In genomic region chr8:87847796-87848195, GRCm38 (mm10) we compare ENCODE assay signal across 10 mouse cellular contexts.
DNase-seq lines count a peak whose midpoint lies in the region; ATAC-seq and TF ChIP-seq lines count a peak whose summit lies in the region.
"Had no signal": no experiment of that assay in that cellular context is flagged by ENCODE, and none has a peak within 500 bp of the region (broad histone marks: within the 10 kb centered on the region; RNA-seq: fewer than 3 reads in every experiment).

No protein-coding gene starts in this region.

- WGBS in hindbrain, embryonic 15.5 days: 65% methylated on average over 6 of the region's 6 CpGs
- 90% methylated on average over 6 of the region's 6 CpGs for WGBS in hindbrain, embryonic 11.5 days
- WGBS in heart, postnatal 0 days: 49% methylated on average over 6 of the region's 6 CpGs

- ATAC-seq in hindbrain, embryonic 15.5 days (ENCODE audit: low FRiP score, low read depth): no peak
- ATAC-seq in hindbrain, embryonic 11.5 days (ENCODE audit: low FRiP score): no peak
- ATAC-seq in heart, postnatal 0 days (ENCODE audit: insufficient read depth, low read depth): peak; percentile 57

- H3K36me3 ChIP-seq in hindbrain, embryonic 15.5 days: no peaks in the 10 kb centered on the region
- H3K36me3 ChIP-seq in hindbrain, embryonic 11.5 days (ENCODE audit: control insufficient read depth, insufficient read depth, low read length): peaks cover 5% of the 10 kb centered on the region; the same call in 1 of the 2 replicates
- H3K36me3 ChIP-seq in heart, postnatal 0 days (replicated peaks; ENCODE audit: control insufficient read depth, insufficient read depth, low read length): no peaks in the 10 kb centered on the region

- no peak for TF ChIP-seq EP300 in heart, postnatal 0 days (IDR thresholded peaks at IDR 0.05; ENCODE audit: low read depth)

- no peak for TF ChIP-seq CTCF in heart, postnatal 0 days (IDR thresholded peaks at IDR 0.05; ENCODE audit: low read depth)

- no peaks in the 10 kb centered on the region for H3K9me3 ChIP-seq in hindbrain, embryonic 15.5 days
- no peaks in the 10 kb centered on the region for H3K9me3 ChIP-seq in hindbrain, embryonic 11.5 days (ENCODE audit: control insufficient read depth, low read length)
- H3K9me3 ChIP-seq in heart, postnatal 0 days (replicated peaks; ENCODE audit: control insufficient read depth, low read length): no peaks in the 10 kb centered on the region

- H3K4me2 ChIP-seq in hindbrain, embryonic 15.5 days: no peak overlapping the region
- no peak overlapping the region for H3K4me2 ChIP-seq in hindbrain, embryonic 11.5 days (replicated peaks; ENCODE audit: low read depth, low read length)
- no peak overlapping the region for H3K4me2 ChIP-seq in heart, postnatal 0 days (ENCODE audit: low read depth, low read length)

- DNase-seq in hindbrain, embryonic 11.5 days (ENCODE audit: low spot score): no peak
- peak; percentile 71 for DNase-seq in Muller cell, postnatal 12 days (ENCODE audit: inconsistent ontology term)
- peak; percentile 62 to 68 for DNase-seq in cerebellum, postnatal 10 days
- peak; percentile 30 for DNase-seq in heart, postnatal 0 days (ENCODE audit: low spot score)
- DNase-seq in adrenal gland, adult (ENCODE audit: inconsistent age in 2 of 2, low spot score in 1 of 2): no peak
- DNase-seq in spleen, postnatal 4 days (ENCODE audit: low spot score in 2 of 2): no peak
- no peak for DNase-seq in yolk sac, embryonic 10.5 days (ENCODE audit: low spot score)
- DNase-seq: kidney, postnatal 4 days had no signal

- H3K9ac ChIP-seq in hindbrain, embryonic 15.5 days: no peak overlapping the region
- H3K9ac ChIP-seq in hindbrain, embryonic 11.5 days (ENCODE audit: low read depth, low read length): no peak overlapping the region
- no peak overlapping the region for H3K9ac ChIP-seq in heart, postnatal 0 days (replicated peaks; ENCODE audit: low read depth, low read length)

- no peaks in the 10 kb centered on the region for H3K27me3 ChIP-seq in hindbrain, embryonic 15.5 days
- no peaks in the 10 kb centered on the region for H3K27me3 ChIP-seq in hindbrain, embryonic 11.5 days (ENCODE audit: control insufficient read depth, insufficient read depth, low read length)
- H3K27me3 ChIP-seq in heart, postnatal 0 days (ENCODE audit: control insufficient read depth, insufficient read depth, low read length): no peaks in the 10 kb centered on the region

- H3K4me1 ChIP-seq in hindbrain, embryonic 15.5 days (replicated peaks): peaks cover 9% of the 10 kb centered on the region; the same call in 1 of the 2 replicates
- no peaks in the 10 kb centered on the region for H3K4me1 ChIP-seq in hindbrain, embryonic 11.5 days (replicated peaks; ENCODE audit: control insufficient read depth, insufficient read depth, low read length)
- H3K4me1 ChIP-seq in heart, postnatal 0 days (ENCODE audit: control insufficient read depth, insufficient read depth): no peaks in the 10 kb centered on the region

- H3K4me3 ChIP-seq in hindbrain, embryonic 15.5 days: no peak overlapping the region
- no peak overlapping the region for H3K4me3 ChIP-seq in hindbrain, embryonic 11.5 days (ENCODE audit: low read depth, low read length)
- H3K4me3 ChIP-seq in heart, postnatal 0 days (ENCODE audit: low read depth, low read length): no peak overlapping the region

- H3K27ac ChIP-seq in hindbrain, embryonic 15.5 days (replicated peaks): peak overlapping the region; percentile 16; the same call in 1 of the 2 replicates
- H3K27ac ChIP-seq in hindbrain, embryonic 11.5 days (ENCODE audit: low read depth, low read length): no peak overlapping the region
- no peak overlapping the region for H3K27ac ChIP-seq in heart, postnatal 0 days (ENCODE audit: low read depth)
- H3K27ac ChIP-seq: macrophage had no signal

Comparison
In these comparisons a context has a peak if more than half of its experiments do, and no peak if none do; other contexts are left out.
1. DNase-seq: peak in Muller cell, postnatal 12 days (single experiment), cerebellum, postnatal 10 days (2 of 2) and heart, postnatal 0 days (single experiment); none in hindbrain, embryonic 11.5 days (single experiment), adrenal gland, adult (0 of 2), spleen, postnatal 4 days (0 of 2) and yolk sac, embryonic 10.5 days (single experiment).